Mouse (Mus musculus) intestine, embryonic 16.5 days (tissue): ENCODE measurements around the gene Rsad1. TPM values are rescaled to one million over a fixed set of nuclear protein-coding genes. Genes with fewer than 3 reads are reported as not detected.

Experiments used
- ATAC-seq: fragments of 200-750 bp; cut with Nextera tagmentation; 2 replicates; pipeline ENCODE4 v1.8.0; 2017; ENCODE audit warnings: moderate TSS enrichment, moderate library complexity
- H3K27ac ChIP-seq: fragments of 300-500 bp; sonication (generic); 2 replicates; pipeline ENCODE4 v1.5.1; 2014; ENCODE audit warnings: mild to moderate bottlenecking, low read length
- H3K27me3 ChIP-seq: fragments of 300-500 bp; sonication (generic); replicated peaks from 2 replicates; pipeline ENCODE4 v1.6.1; 2014; ENCODE audit warnings: low read length, control low read depth, mixed read lengths; ENCODE audit not compliant: control insufficient read depth, insufficient read depth
- H3K36me3 ChIP-seq: fragments of 300-500 bp; sonication (generic); 2 replicates; pipeline ENCODE4 v1.6.1; 2014; ENCODE audit warnings: low read length, control low read depth; ENCODE audit not compliant: control insufficient read depth, insufficient read depth
- H3K4me1 ChIP-seq: fragments of 300-500 bp; sonication (generic); 2 replicates; pipeline ENCODE4 v1.6.1; 2014; ENCODE audit warnings: low read length, control low read depth, mixed read lengths; ENCODE audit not compliant: control insufficient read depth, insufficient read depth
- H3K4me2 ChIP-seq: fragments of 300-500 bp; sonication (generic); 2 replicates; pipeline ENCODE4 v1.6.1; 2014; ENCODE audit warnings: low read depth, low read length, control low read depth
- H3K4me3 ChIP-seq: fragments of 300-500 bp; sonication (generic); 2 replicates; pipeline ENCODE4 v1.5.1; 2014; ENCODE audit warnings: mild to moderate bottlenecking, low read length
- H3K9ac ChIP-seq: fragments of 300-500 bp; sonication (generic); 2 replicates; pipeline ENCODE4 v1.6.1; 2014; ENCODE audit warnings: low read depth, low read length
- H3K9me3 ChIP-seq: fragments of 300-500 bp; sonication (generic); 2 replicates; pipeline ENCODE4 v1.6.1; 2016; ENCODE audit warnings: low read length, control low read depth; ENCODE audit not compliant: control insufficient read depth
- WGBS: fragments of 180-500 bp; shearing (Covaris S2); extraction: QIAGEN DNeasy Blood & Tissue Kit; methylation state at CpG from one replicate; pipeline ENCODE4 v1.1.7; 2014; 5-methylcytosine and 5-hydroxymethylcytosine counted together
- polyA plus RNA-seq: library from polyadenylated mRNA; unstranded; fragments of >200 nt; fragmentation: Nextera tagmentation; extraction: Ambion mirVana; gene quantifications from 2 replicates; pipeline ENCODE4 v1.2.1, GENCODE M21; 2015

Rsad1 gene
- polyA plus RNA-seq, 1 experiment from 2014 or later: 3.6 TPM

- WGBS: 86% methylated on average over 8 of the region's 8 CpGs
- Histone ChIP-seq H3K4me2 (no peak overlapping the region), H3K4me3 (no peak overlapping the region), H3K27ac (no peak overlapping the region), H3K36me3 (no peaks in the 10 kb centered on the region), H3K9ac (no peak overlapping the region), H3K4me1 (peaks cover 25% of the 10 kb centered on the region), H3K27me3 (no peaks in the 10 kb centered on the region), H3K9me3 (no peaks in the 10 kb centered on the region)
- no peak for ATAC-seq
These were observed 47.6 kb downstream of the Rsad1 start for GRCm38 (mm10) chr11:94501482-94501881.

GRCm38 (mm10) chr11:94500362-94500761 is 48.7 kb downstream of the Rsad1 start:
- peak overlapping the region; percentile 36; the same call in 1 of the 2 replicates for H3K27ac ChIP-seq
- peak overlapping the region; percentile 48 for H3K4me3 ChIP-seq
- H3K9ac ChIP-seq: peak overlapping the region; percentile 68; the same call in 1 of the 2 replicates
- ATAC-seq: no peak
- WGBS: 22% methylated on average over 8 of the region's 8 CpGs
- H3K4me1 ChIP-seq: peaks cover 25% of the 10 kb centered on the region
- no peaks in the 10 kb centered on the region for H3K36me3 ChIP-seq
- H3K9me3 ChIP-seq: no peaks in the 10 kb centered on the region
- peak overlapping the region; percentile 87 for H3K4me2 ChIP-seq
- no peaks in the 10 kb centered on the region for H3K27me3 ChIP-seq

GRCm38 (mm10) chr11:94499661-94500152 is 49.3 kb downstream of the Rsad1 start, which contains the start of gene Epn3:
TSS of gene Epn3 (minus strand) at chr11:94499974.
- Histone ChIP-seq H3K9ac (peak within 1 kb of the TSS; percentile 68), H3K27ac (peak within 1 kb of the TSS; percentile 36; the same call in 1 of the 2 replicates), H3K4me2 (peak within 1 kb of the TSS; percentile 87), H3K36me3 (no peaks in the 10 kb centered on the region), H3K9me3 (no peaks in the 10 kb centered on the region), H3K27me3 (no peaks in the 10 kb centered on the region), H3K4me3 (peak within 1 kb of the TSS; percentile 48), H3K4me1 (peaks cover 25% of the 10 kb centered on the region)
- ATAC-seq: peak; percentile 62
- 1% methylated on average over 26 of the region's 26 CpGs for WGBS

- Histone ChIP-seq H3K9ac (peak overlapping the region; percentile 68), H3K27me3 (no peaks in the 10 kb centered on the region), H3K4me3 (peak overlapping the region; percentile 48), H3K27ac (no peak overlapping the region), H3K9me3 (no peaks in the 10 kb centered on the region), H3K4me1 (peaks cover 25% of the 10 kb centered on the region), H3K4me2 (peak overlapping the region; percentile 87), H3K36me3 (no peaks in the 10 kb centered on the region)
- peak; percentile 24; the same call in 1 of the 2 replicates for ATAC-seq
- WGBS: 7% methylated on average over 2 of the region's 2 CpGs
These were observed 50.0 kb downstream of the Rsad1 start for GRCm38 (mm10) chr11:94499035-94499434.

GRCm38 (mm10) chr11:94498093-94498996 is 50.7 kb downstream of the Rsad1 start:
- Histone ChIP-seq H3K4me1 (peaks cover 25% of the 10 kb centered on the region), H3K9ac (peak overlapping the region; percentile 35; the same call in 1 of the 2 replicates), H3K9me3 (no peaks in the 10 kb centered on the region), H3K4me3 (peak overlapping the region; percentile 27), H3K27ac (0 out of 2 replicates have a peak overlapping the region, but pooled peaks have one; percentile 52), H3K4me2 (peak overlapping the region; percentile 87), H3K27me3 (no peaks in the 10 kb centered on the region), H3K36me3 (no peaks in the 10 kb centered on the region)
- WGBS: 26% methylated on average over 19 of the region's 19 CpGs
- ATAC-seq: peak; percentile 66

- no peak for ATAC-seq
- Histone ChIP-seq H3K9me3 (no peaks in the 10 kb centered on the region), H3K27me3 (no peaks in the 10 kb centered on the region), H3K4me1 (peaks cover 33% of the 10 kb centered on the region), H3K36me3 (no peaks in the 10 kb centered on the region), H3K4me3 (no peak overlapping the region), H3K9ac (no peak overlapping the region), H3K27ac (no peak overlapping the region), H3K4me2 (no peak overlapping the region)
- WGBS: 73% methylated on average over 3 of the region's 3 CpGs
These were observed 53.6 kb downstream of the Rsad1 start for GRCm38 (mm10) chr11:94495415-94495814.

GRCm38 (mm10) chr11:94491749-94492099 is 57.3 kb downstream of the Rsad1 start:
- Histone ChIP-seq H3K27ac (no peak overlapping the region), H3K4me3 (peak overlapping the region; percentile 56), H3K9me3 (no peaks in the 10 kb centered on the region), H3K4me2 (peak overlapping the region; percentile 90; the same call in 1 of the 2 replicates), H3K4me1 (peaks cover 10% of the 10 kb centered on the region), H3K9ac (peak overlapping the region; percentile 74), H3K27me3 (peaks cover 1% of the 10 kb centered on the region; the same call in 1 of the 2 replicates), H3K36me3 (no peaks in the 10 kb centered on the region)
- WGBS: 71% methylated on average over 7 of the region's 7 CpGs
- ATAC-seq: peak; percentile 21; the same call in 1 of the 2 replicates

- Histone ChIP-seq H3K4me2 (peak overlapping the region; percentile 90), H3K27ac (no peak overlapping the region), H3K27me3 (peaks cover 4% of the 10 kb centered on the region; the same call in 1 of the 2 replicates), H3K4me3 (peak overlapping the region; percentile 56), H3K4me1 (peaks cover 10% of the 10 kb centered on the region), H3K9ac (peak overlapping the region; percentile 74), H3K36me3 (no peaks in the 10 kb centered on the region), H3K9me3 (no peaks in the 10 kb centered on the region)
- ATAC-seq: peak; percentile 51
- WGBS: 12% methylated on average over 55 of the region's 55 CpGs
These were observed 57.9 kb downstream of the Rsad1 start for GRCm38 (mm10) chr11:94491035-94491748.
